In genomic region chr4:119682596-119682995, GRCm38 (mm10) we compare ENCODE assay signal across 12 mouse cellular contexts. TPM values are rescaled to one million over a fixed set of nuclear protein-coding genes. Genes with fewer than 3 reads are reported as not detected.
DNase-seq lines count a peak whose midpoint lies in the region; ATAC-seq lines count a peak whose summit lies in the region.
"Had no signal": no experiment of that assay in that cellular context is flagged by ENCODE, and none has a peak within 500 bp of the region (broad histone marks: within the 10 kb centered on the region; RNA-seq: fewer than 3 reads in every experiment).

No protein-coding gene starts in this region.

- no peak for ATAC-seq in forebrain, embryonic 12.5 days (ENCODE audit: low FRiP score)
- ATAC-seq in forebrain, embryonic 11.5 days (replicated peaks; ENCODE audit: low FRiP score), result no peak
- ATAC-seq in midbrain, embryonic 15.5 days (replicated peaks), result no peak
- ATAC-seq in hindbrain, embryonic 16.5 days, result peak; percentile 50; the same call in 1 of the 2 replicates
- ATAC-seq: inflammation-experienced regulatory T-cells, adult 6 months had no signal

- H3K9me3 ChIP-seq in forebrain, embryonic 12.5 days, result no peaks in the 10 kb centered on the region
- H3K9me3 ChIP-seq in forebrain, embryonic 11.5 days (ENCODE audit: control insufficient read depth, low read length), result no peaks in the 10 kb centered on the region; the same call in 1 of the 2 replicates
- no peaks in the 10 kb centered on the region for H3K9me3 ChIP-seq in midbrain, embryonic 10.5 days (replicated peaks)
- H3K9me3 ChIP-seq in midbrain, embryonic 15.5 days, result no peaks in the 10 kb centered on the region
- H3K9me3 ChIP-seq in hindbrain, embryonic 16.5 days (ENCODE audit: control insufficient read depth, low read length), result no peaks in the 10 kb centered on the region

- H3K4me1 ChIP-seq in forebrain, embryonic 12.5 days, result peaks cover 6% of the 10 kb centered on the region
- peaks cover 2% of the 10 kb centered on the region; the same call in 1 of the 2 replicates for H3K4me1 ChIP-seq in forebrain, embryonic 11.5 days (replicated peaks; ENCODE audit: control insufficient read depth, insufficient read depth, low read length)
- peaks cover 10% of the 10 kb centered on the region for H3K4me1 ChIP-seq in midbrain, embryonic 10.5 days
- peaks cover 6% of the 10 kb centered on the region for H3K4me1 ChIP-seq in midbrain, embryonic 15.5 days
- H3K4me1 ChIP-seq in hindbrain, embryonic 16.5 days (ENCODE audit: control insufficient read depth, insufficient read depth, low read depth, low read length), result peaks cover 6% of the 10 kb centered on the region; the same call in 1 of the 2 replicates

- H3K9ac ChIP-seq in forebrain, embryonic 12.5 days, result 0 out of 2 replicates have a peak overlapping the region, but pooled peaks have one; percentile 7
- H3K9ac ChIP-seq in forebrain, embryonic 11.5 days (ENCODE audit: low read length), result no peak overlapping the region
- no peak overlapping the region for H3K9ac ChIP-seq in midbrain, embryonic 15.5 days
- no peak overlapping the region for H3K9ac ChIP-seq in hindbrain, embryonic 16.5 days (ENCODE audit: low read depth, low read length)

- no peak overlapping the region for H3K4me2 ChIP-seq in forebrain, embryonic 12.5 days
- no peak overlapping the region for H3K4me2 ChIP-seq in forebrain, embryonic 11.5 days (ENCODE audit: low read depth, low read length, severe bottlenecking)
- no peak overlapping the region for H3K4me2 ChIP-seq in midbrain, embryonic 15.5 days
- no peak overlapping the region for H3K4me2 ChIP-seq in hindbrain, embryonic 16.5 days (ENCODE audit: low read length)

- no peak for DNase-seq in forebrain, embryonic 11.5 days (ENCODE audit: low spot score)
- peak; percentile 36 for DNase-seq in midbrain, embryonic 10.5 days (ENCODE audit: low spot score)
- DNase-seq in liver, result no peak
- no peak for DNase-seq in heart, postnatal 10 days
- no peak for DNase-seq in layer of hippocampus, postnatal 10 days (ENCODE audit: low spot score in 2 of 2)
- DNase-seq: heart, adult 18-20 months; lung, adult 18-20 months; right cerebral cortex, postnatal 14 days had no signal

- no peak overlapping the region for H3K27ac ChIP-seq in forebrain, embryonic 12.5 days
- no peak overlapping the region for H3K27ac ChIP-seq in forebrain, embryonic 11.5 days (ENCODE audit: low read depth, low read length)
- H3K27ac ChIP-seq in midbrain, embryonic 10.5 days (replicated peaks), result no peak overlapping the region; the same call in 1 of the 2 replicates
- no peak overlapping the region for H3K27ac ChIP-seq in midbrain, embryonic 15.5 days
- no peak overlapping the region for H3K27ac ChIP-seq in hindbrain, embryonic 16.5 days (ENCODE audit: low read depth, low read length)

- intact Hi-C loops in heart, postnatal 10 days (cut with DNase I), result no loop called here

- H3K4me3 ChIP-seq in forebrain, embryonic 12.5 days (replicated peaks), result no peak overlapping the region
- H3K4me3 ChIP-seq in forebrain, embryonic 11.5 days (ENCODE audit: low read depth, low read length), result no peak overlapping the region
- H3K4me3 ChIP-seq in midbrain, embryonic 10.5 days, result no peak overlapping the region
- no peak overlapping the region for H3K4me3 ChIP-seq in midbrain, embryonic 15.5 days
- H3K4me3 ChIP-seq in hindbrain, embryonic 16.5 days (ENCODE audit: low read length), result no peak overlapping the region

- no peaks in the 10 kb centered on the region for H3K36me3 ChIP-seq in forebrain, embryonic 12.5 days (replicated peaks)
- no peaks in the 10 kb centered on the region; the same call in 1 of the 2 replicates for H3K36me3 ChIP-seq in forebrain, embryonic 11.5 days (ENCODE audit: control insufficient read depth, insufficient read depth, low read length)
- no peaks in the 10 kb centered on the region for H3K36me3 ChIP-seq in midbrain, embryonic 10.5 days
- H3K36me3 ChIP-seq in midbrain, embryonic 15.5 days (replicated peaks), result no peaks in the 10 kb centered on the region
- no peaks in the 10 kb centered on the region for H3K36me3 ChIP-seq in hindbrain, embryonic 16.5 days (ENCODE audit: control insufficient read depth, insufficient read depth, low read length)

- H3K27me3 ChIP-seq in forebrain, embryonic 12.5 days, result no peaks in the 10 kb centered on the region
- no peaks in the 10 kb centered on the region for H3K27me3 ChIP-seq in forebrain, embryonic 11.5 days (ENCODE audit: control insufficient read depth, insufficient read depth, low read length)
- H3K27me3 ChIP-seq in midbrain, embryonic 10.5 days (ENCODE audit: low read depth, poor library complexity, severe bottlenecking), result no peaks in the 10 kb centered on the region
- no peaks in the 10 kb centered on the region for H3K27me3 ChIP-seq in midbrain, embryonic 15.5 days (replicated peaks)
- H3K27me3 ChIP-seq in hindbrain, embryonic 16.5 days (replicated peaks; ENCODE audit: control insufficient read depth, insufficient read depth, low read length), result no peaks in the 10 kb centered on the region

- 51% methylated on average over 5 of the region's 5 CpGs for WGBS in forebrain, embryonic 12.5 days
- 65% methylated on average over 5 of the region's 5 CpGs for WGBS in forebrain, embryonic 11.5 days
- 44% methylated on average over 5 of the region's 5 CpGs for WGBS in midbrain, embryonic 10.5 days
- 29% methylated on average over 5 of the region's 5 CpGs for WGBS in midbrain, embryonic 15.5 days
- 25% methylated on average over 5 of the region's 5 CpGs for WGBS in hindbrain, embryonic 16.5 days

RNA-seq across cellular contexts. Expression of gene Guca2b, which starts 23.8 kb away (rescaled TPM):
- polyA plus RNA-seq in forebrain, embryonic 12.5 days (2016; fragmentation: Nextera tagmentation; extraction: Ambion mirVana), result not detected in 2 replicates
- not detected in 2 replicates for polyA plus RNA-seq in forebrain, embryonic 11.5 days (2014; fragmentation: Nextera tagmentation; extraction: Ambion mirVana)
- polyA plus RNA-seq in midbrain, embryonic 10.5 days (2016; fragmentation: Nextera tagmentation; extraction: Ambion mirVana), result not detected in 2 replicates
- polyA plus RNA-seq in midbrain, embryonic 15.5 days (2015; fragmentation: Nextera tagmentation; extraction: Ambion mirVana), result not detected in 2 replicates
- not detected in 2 replicates for polyA plus RNA-seq in hindbrain, embryonic 16.5 days (2015; fragmentation: Nextera tagmentation; extraction: Ambion mirVana)
- not detected for total RNA-seq in heart, postnatal 10 days (2021)
- total RNA-seq in layer of hippocampus, postnatal 10 days (2021), result not detected
- polyA plus RNA-seq: inflammation-experienced regulatory T-cells, adult 6 months had no signal

RNA-seq across cellular contexts. Expression of gene Guca2a, which starts 45.1 kb away (rescaled TPM):
- not detected in 2 replicates for polyA plus RNA-seq in forebrain, embryonic 12.5 days (2016; fragmentation: Nextera tagmentation; extraction: Ambion mirVana)
- polyA plus RNA-seq in forebrain, embryonic 11.5 days (2014; fragmentation: Nextera tagmentation; extraction: Ambion mirVana), result not detected in 2 replicates
- polyA plus RNA-seq in midbrain, embryonic 10.5 days (2016; fragmentation: Nextera tagmentation; extraction: Ambion mirVana), result not detected in 2 replicates
- polyA plus RNA-seq in midbrain, embryonic 15.5 days (2015; fragmentation: Nextera tagmentation; extraction: Ambion mirVana), result not detected in 2 replicates
- polyA plus RNA-seq in hindbrain, embryonic 16.5 days (2015; fragmentation: Nextera tagmentation; extraction: Ambion mirVana), result not detected in 2 replicates
- total RNA-seq in heart, postnatal 10 days (2021), result not detected
- not detected for total RNA-seq in layer of hippocampus, postnatal 10 days (2021)
- total RNA-seq: heart, adult 18-20 months had no signal
- polyA plus RNA-seq: inflammation-experienced regulatory T-cells, adult 6 months had no signal

RNA-seq across cellular contexts. Expression of gene Hivep3, which starts 51.0 kb away (rescaled TPM):
- 3.2 and 4.2 TPM in 2 replicates for polyA plus RNA-seq in forebrain, embryonic 12.5 days (2016; fragmentation: Nextera tagmentation; extraction: Ambion mirVana)
- polyA plus RNA-seq in forebrain, embryonic 11.5 days (2014; fragmentation: Nextera tagmentation; extraction: Ambion mirVana), result 2.2 and 2.8 TPM in 2 replicates
- polyA plus RNA-seq in midbrain, embryonic 10.5 days (2016; fragmentation: Nextera tagmentation; extraction: Ambion mirVana), result 0.64 and 1.0 TPM in 2 replicates
- polyA plus RNA-seq in midbrain, embryonic 15.5 days (2015; fragmentation: Nextera tagmentation; extraction: Ambion mirVana), result 18.9 and 19.0 TPM in 2 replicates
- polyA plus RNA-seq in hindbrain, embryonic 16.5 days (2015; fragmentation: Nextera tagmentation; extraction: Ambion mirVana), result 16.0 and 17.7 TPM in 2 replicates
- total RNA-seq in heart, postnatal 10 days (2021), result 1 to 10 TPM; 5.7 to 5.9 TPM
- total RNA-seq in layer of hippocampus, postnatal 10 days (2021), result 10 to 100 TPM; 50.6 to 55.3 TPM
